Mouse (Mus musculus): Measurements from ENCODE around the gene Elmo1.
A peak's percentile ranks its signal among the peaks of the same experiment; 100 is the strongest.

Elmo1 gene

GRCm38 (mm10) chr13:20123975-20124374, 33.6 kb downstream of the Elmo1 start:
- DNase-seq, result no peak

GRCm38 (mm10) chr13:20124965-20125364, 34.6 kb downstream of the Elmo1 start:
- peak; percentile 40 to 45 for DNase-seq

- no peak for DNase-seq
Measured at GRCm38 (mm10) chr13:20125845-20126244, 35.4 kb downstream of the Elmo1 start.

GRCm38 (mm10) chr13:20127553-20127952, 37.2 kb downstream of the Elmo1 start:
- DNase-seq, result peak; percentile 57 to 65

- no peak for DNase-seq
Measured at GRCm38 (mm10) chr13:20128097-20128496, 37.7 kb downstream of the Elmo1 start.

- DNase-seq, result no peak
Measured at GRCm38 (mm10) chr13:20130731-20131130, 40.3 kb downstream of the Elmo1 start.

- DNase-seq, result no peak
Measured at GRCm38 (mm10) chr13:20131322-20131997, 41.1 kb downstream of the Elmo1 start.

GRCm38 (mm10) chr13:20131998-20132371, 41.6 kb downstream of the Elmo1 start:
- no peak for DNase-seq

GRCm38 (mm10) chr13:20133602-20134394, 43.4 kb downstream of the Elmo1 start:
- DNase-seq, result no peak

GRCm38 (mm10) chr13:20134395-20135225, 44.2 kb downstream of the Elmo1 start:
- DNase-seq, result peak in 1 of 2 experiments; percentile 31

- DNase-seq, result no peak
Measured at GRCm38 (mm10) chr13:20136753-20137152, 46.4 kb downstream of the Elmo1 start.

GRCm38 (mm10) chr13:20138466-20138865, 48.1 kb downstream of the Elmo1 start:
- no peak for DNase-seq

GRCm38 (mm10) chr13:20139060-20139459, 48.7 kb downstream of the Elmo1 start:
- no peak for DNase-seq

- peak; percentile 61 to 70 for DNase-seq
Measured at GRCm38 (mm10) chr13:20139825-20140665, 49.6 kb downstream of the Elmo1 start.

- DNase-seq, result no peak
Measured at GRCm38 (mm10) chr13:20142637-20143036, 52.2 kb downstream of the Elmo1 start.

GRCm38 (mm10) chr13:20146848-20147247, 56.5 kb downstream of the Elmo1 start:
- DNase-seq, result no peak

- DNase-seq, result no peak
Measured at GRCm38 (mm10) chr13:20147736-20148135, 57.3 kb downstream of the Elmo1 start.

- no peak for DNase-seq
Measured at GRCm38 (mm10) chr13:20150130-20150835, 59.9 kb downstream of the Elmo1 start.

GRCm38 (mm10) chr13:20151302-20151978, 61.0 kb downstream of the Elmo1 start:
- peak in 1 of 2 experiments; percentile 55 for DNase-seq

GRCm38 (mm10) chr13:20157059-20157458, 66.7 kb downstream of the Elmo1 start:
- DNase-seq, result no peak

GRCm38 (mm10) chr13:20157529-20157928, 67.1 kb downstream of the Elmo1 start:
- DNase-seq, result no peak

Data from B cell, adult 2 months (primary cell).